24 mouse cellular contexts compared by ENCODE assay signal in genomic region chr10:34995011-34995410, GRCm38 (mm10).
A peak's percentile ranks its signal among the peaks of the same experiment; 100 is the strongest.
DNase-seq lines count a peak whose midpoint lies in the region; ATAC-seq lines count a peak whose summit lies in the region.
"Had no signal": no experiment of that assay in that cellular context is flagged by ENCODE, and none has a peak within 500 bp of the region (broad histone marks: within the 10 kb centered on the region; RNA-seq: fewer than 3 reads in every experiment).

No protein-coding gene starts in this region.

- no peak overlapping the region for H3K4me2 ChIP-seq in liver, embryonic 11.5 days

- H3K4me3 ChIP-seq in liver, embryonic 11.5 days (ENCODE audit: low read depth, low read length), result no peak overlapping the region

- no peak overlapping the region for H3K9ac ChIP-seq in liver, embryonic 11.5 days (ENCODE audit: low read depth, low read length)

- no peaks in the 10 kb centered on the region for H3K9me3 ChIP-seq in liver, embryonic 11.5 days (ENCODE audit: control insufficient read depth, low read length)

- no peak for ATAC-seq in liver, embryonic 11.5 days (replicated peaks; ENCODE audit: low FRiP score)
- ATAC-seq: activated CD4-positive, CD25-positive, alpha-beta regulatory T cell, adult 4 months; CD4-positive, CD25-positive, alpha-beta regulatory T cell, adult 4 months; Patski had no signal

- H3K4me1 ChIP-seq in liver, embryonic 11.5 days (replicated peaks; ENCODE audit: control insufficient read depth, insufficient read depth, low read length), result no peaks in the 10 kb centered on the region

- H3K36me3 ChIP-seq in liver, embryonic 11.5 days (ENCODE audit: control insufficient read depth, insufficient read depth, low read length), result no peaks in the 10 kb centered on the region
- H3K36me3 ChIP-seq: G1E had no signal

- H3K27ac ChIP-seq in liver, embryonic 11.5 days (ENCODE audit: low read depth, low read length), result no peak overlapping the region

- DNase-seq in ES-CJ7 (ENCODE audit: low read depth, low spot score) (peak; percentile 51), R1 (ENCODE audit: low read depth, low spot score) (peak; percentile 85), ZHBTc4 (ENCODE audit: low read depth, low spot score) (peak; percentile 45)
- DNase-seq in urinary bladder, postnatal 25 days (ENCODE audit: low spot score), result no peak
- DNase-seq in heart, postnatal 4 days, result no peak
- no peak for DNase-seq in liver, embryonic 11.5 days (ENCODE audit: low spot score)
- DNase-seq: adrenal gland, adult 2 months; adrenal gland, adult 8-10 months; adrenal gland, postnatal 10 days; adrenal gland, postnatal 14 days; adrenal gland, postnatal 25 days; adrenal gland, postnatal 36 days; B cell, adult 2 months; cerebellum, adult 11 months; cerebellum, adult 11-12 months; cerebellum, adult 18-20 months; cerebellum, adult 2 months; cerebellum, adult 8-10 months; cerebellum, adult 9-10 months had no signal

- no peaks in the 10 kb centered on the region for H3K27me3 ChIP-seq in liver, embryonic 11.5 days (replicated peaks; ENCODE audit: control insufficient read depth, insufficient read depth, low read length)
- H3K27me3 ChIP-seq: CH12.LX, Patski had no signal

Comparison
In these comparisons a context has a peak if more than half of its experiments do, and no peak if none do; other contexts are left out.
1. DNase-seq: peak in ES-CJ7 (single experiment), R1 (single experiment) and ZHBTc4 (single experiment); none in urinary bladder, postnatal 25 days (single experiment), heart, postnatal 4 days (single experiment) and liver, embryonic 11.5 days (single experiment).